Mouse (Mus musculus) small intestine, adult 2 months (tissue): ENCODE results near the gene Nav1.

Source experiments
- CTCF ChIP-seq: fragments of 200-500 bp; IDR thresholded peaks from 2 replicates; pipeline ENCODE4 v1.5.1; 2012; ENCODE audit warnings: low read depth, mild to moderate bottlenecking, control low read depth, inconsistent platforms, low read length, moderate library complexity, mixed read lengths; ENCODE audit not compliant: insufficient replicate concordance, insufficient read length; ENCODE audit errors: extremely low read depth
- POLR2A ChIP-seq: fragments of 200-500 bp; IDR thresholded peaks from 2 replicates; pipeline ENCODE4 v1.6.1; 2012; ENCODE audit warnings: low read depth, mild to moderate bottlenecking, control low read depth, inconsistent platforms, low read length, moderate library complexity

DNA sequence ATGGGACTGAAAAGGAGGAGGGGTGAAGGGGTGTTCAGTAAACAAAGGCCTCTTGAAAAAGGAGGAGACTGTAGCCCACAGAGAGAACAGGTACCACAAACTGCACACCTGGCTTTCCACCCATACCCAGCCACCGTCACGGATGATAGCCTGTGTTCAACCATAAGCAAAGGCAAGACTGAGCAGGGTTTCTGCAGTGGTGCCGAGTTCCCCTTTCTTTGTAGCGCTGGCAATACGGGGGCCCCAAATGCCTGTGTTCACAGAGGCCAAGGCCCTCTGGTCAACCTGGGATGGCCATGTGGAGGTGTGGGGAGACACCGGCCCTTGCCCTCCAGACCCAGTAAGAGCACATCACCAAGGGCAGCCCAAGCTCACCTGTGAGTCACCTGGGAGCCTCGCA lies 70.3 kb downstream of the Nav1 start:
- TF ChIP-seq POLR2A: no peak
- TF ChIP-seq CTCF: no peak
